Mouse (Mus musculus): ENCODE results near the gene Ntn3. TPM values are rescaled to one million over a fixed set of nuclear protein-coding genes. Genes with fewer than 3 reads are reported as not detected.

Gene Ntn3
- polyA plus RNA-seq, 1 experiment: 2.3 TPM

- TF ChIP-seq GATA1 (IDR thresholded peaks at IDR 0.05; ENCODE audit: low read length): peak; percentile 96
These were observed 11.4 kb upstream of the Ntn3 start, which contains the start of gene Tedc2 for GRCm38 (mm10) chr17:24220435-24221411. TSS of gene Tedc2 (minus strand) at chr17:24220851.

- TF ChIP-seq GATA1 (IDR thresholded peaks at IDR 0.05; ENCODE audit: low read length): no peak
These were observed 7.5 kb upstream of the Ntn3 start for GRCm38 (mm10) chr17:24216836-24217235.

- TF ChIP-seq GATA1 (IDR thresholded peaks at IDR 0.05; ENCODE audit: low read length): no peak
These were observed 3.9 kb upstream of the Ntn3 start for GRCm38 (mm10) chr17:24213186-24213585.

- TF ChIP-seq GATA1 (IDR thresholded peaks at IDR 0.05; ENCODE audit: low read length): no peak
These were observed 3.2 kb upstream of the Ntn3 start for GRCm38 (mm10) chr17:24212441-24213018.

- no peak for TF ChIP-seq GATA1 (IDR thresholded peaks at IDR 0.05; ENCODE audit: low read length)
These were observed 2.5 kb upstream of the Ntn3 start for GRCm38 (mm10) chr17:24211631-24212440.

- no peak for TF ChIP-seq GATA1 (IDR thresholded peaks at IDR 0.05; ENCODE audit: low read length)
These were observed 1.3 kb upstream of the Ntn3 start for GRCm38 (mm10) chr17:24210591-24210990.

- no peak for TF ChIP-seq GATA1 (IDR thresholded peaks at IDR 0.05; ENCODE audit: low read length)
These were observed 547 bp upstream of the Ntn3 start for GRCm38 (mm10) chr17:24209916-24210240.

GRCm38 (mm10) chr17:24208641-24209042 lies 689 bp downstream of the Ntn3 start:
- no peak for TF ChIP-seq GATA1 (IDR thresholded peaks at IDR 0.05; ENCODE audit: low read length)

- no peak for TF ChIP-seq GATA1 (IDR thresholded peaks at IDR 0.05; ENCODE audit: low read length)
These were observed 1.3 kb downstream of the Ntn3 start for GRCm38 (mm10) chr17:24207768-24208640.

GRCm38 (mm10) chr17:24206451-24207351 lies 2.6 kb downstream of the Ntn3 start:
- no peak for TF ChIP-seq GATA1 (IDR thresholded peaks at IDR 0.05; ENCODE audit: low read length)

GRCm38 (mm10) chr17:24205908-24206361 lies 3.4 kb downstream of the Ntn3 start:
- TF ChIP-seq GATA1 (IDR thresholded peaks at IDR 0.05; ENCODE audit: low read length): no peak

- no peak for TF ChIP-seq GATA1 (IDR thresholded peaks at IDR 0.05; ENCODE audit: low read length)
These were observed 3.9 kb downstream of the Ntn3 start, which contains the start of gene Tbc1d24 for GRCm38 (mm10) chr17:24205284-24205888. TSS of gene Tbc1d24 (minus strand) at chr17:24205562.

GRCm38 (mm10) chr17:24204846-24205245 lies 4.5 kb downstream of the Ntn3 start:
- no peak for TF ChIP-seq GATA1 (IDR thresholded peaks at IDR 0.05; ENCODE audit: low read length)
